Mouse (Mus musculus): ENCODE results near the gene Cenpa. TPM values are rescaled to one million over a fixed set of nuclear protein-coding genes. Genes with fewer than 3 reads are reported as not detected.

The Cenpa gene
- polyA plus RNA-seq, 1 experiment from 2014 or later, result 22.6 TPM

DNA sequence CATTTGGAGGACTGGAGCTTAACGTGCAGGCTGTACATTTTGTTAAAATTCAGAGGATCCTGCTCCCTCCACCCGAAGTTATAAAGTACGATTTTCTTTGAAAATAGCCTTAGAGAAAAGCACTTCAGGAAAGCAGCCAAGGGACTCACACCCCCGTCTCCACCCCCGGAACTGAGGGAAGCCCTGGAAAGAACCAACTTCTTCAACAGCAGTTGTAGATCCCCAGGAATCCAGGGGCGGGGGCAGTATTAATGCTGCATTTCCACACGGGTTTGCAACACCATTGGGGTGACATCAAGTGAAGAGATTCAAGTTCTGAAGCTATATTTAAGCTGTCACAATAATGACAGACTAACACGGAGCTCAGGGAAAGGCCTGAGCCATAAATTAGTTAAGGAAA lies 43.9 kb downstream of the Cenpa start:
- H3K27me3 ChIP-seq (ENCODE audit: control insufficient read depth, insufficient read depth, low read depth, low read length), result no peaks in the 10 kb centered on the region
- 23% methylated on average over 8 of the region's 8 CpGs for WGBS
- no peaks in the 10 kb centered on the region for H3K36me3 ChIP-seq (ENCODE audit: control insufficient read depth, insufficient read depth, low read length)
- H3K9ac ChIP-seq (ENCODE audit: low read depth, low read length), result peak overlapping the region; percentile 97; the same call in 1 of the 2 replicates
- H3K4me1 ChIP-seq (ENCODE audit: control insufficient read depth, insufficient read depth, low read length), result peaks cover 22% of the 10 kb centered on the region
- H3K9me3 ChIP-seq (replicated peaks; ENCODE audit: control insufficient read depth, low read length, poor library complexity, severe bottlenecking), result no peaks in the 10 kb centered on the region
- peak overlapping the region; percentile 84 for H3K4me3 ChIP-seq (ENCODE audit: low read depth, low read length)
- no peak for ATAC-seq
- peak overlapping the region; percentile 98 for H3K27ac ChIP-seq (ENCODE audit: low read length)
- H3K4me2 ChIP-seq (ENCODE audit: low read length), result peak overlapping the region; percentile 81

DNA sequence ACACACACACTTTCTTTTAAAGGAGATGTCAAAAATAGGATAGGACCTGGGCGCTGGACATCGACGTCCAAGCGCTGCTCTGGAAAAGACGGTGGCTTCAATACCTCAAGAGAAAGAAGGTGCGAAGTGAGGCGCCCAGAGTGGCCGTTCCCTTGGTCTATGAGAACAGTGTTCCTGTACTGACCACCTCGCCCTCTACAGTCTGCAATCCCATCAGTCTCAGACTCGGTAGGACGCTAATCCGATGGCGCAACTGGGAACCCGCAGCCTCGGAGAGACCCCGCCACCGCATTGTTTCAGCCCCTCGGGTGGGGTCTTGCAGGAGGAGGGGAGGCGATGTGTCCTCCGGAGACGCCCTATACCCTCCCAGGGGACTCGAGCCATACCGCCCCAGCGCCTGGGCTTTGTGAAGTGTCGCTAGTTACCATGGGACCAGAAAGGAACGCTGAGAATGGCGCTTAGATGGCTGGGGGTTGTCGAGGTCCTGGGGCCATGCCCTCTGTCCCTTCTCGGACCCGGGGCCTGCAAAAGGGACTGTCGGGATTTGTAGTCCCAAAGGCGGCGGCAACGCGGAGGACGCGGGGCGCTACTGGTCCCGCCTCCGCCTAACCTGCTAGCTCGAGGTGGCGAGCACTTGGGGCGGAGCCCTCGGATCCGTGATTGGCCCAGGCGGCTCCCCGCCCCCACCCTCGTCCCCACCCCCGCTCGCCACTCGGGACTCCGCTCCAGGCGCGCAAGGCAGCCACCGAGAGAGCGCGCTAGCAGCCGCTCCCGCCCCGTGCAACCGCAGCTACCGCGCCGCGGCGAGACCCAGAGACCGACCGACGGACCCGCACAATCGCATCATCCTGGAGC lies 44.8 kb downstream of the Cenpa start, which contains the start of gene Dpysl5:
Dpysl5 (plus strand) TSS at position 418 of the 855 bp plus-strand sequence.
- under 1% methylated on average over 71 of the region's 71 CpGs for WGBS
- ATAC-seq, result peak; percentile 91
- H3K4me1 ChIP-seq (ENCODE audit: control insufficient read depth, insufficient read depth, low read length), result peaks cover 25% of the 10 kb centered on the region
- H3K36me3 ChIP-seq (ENCODE audit: control insufficient read depth, insufficient read depth, low read length), result no peaks in the 10 kb centered on the region
- H3K27ac ChIP-seq (ENCODE audit: low read length), result peak within 1 kb of the TSS; percentile 98
- H3K4me2 ChIP-seq (ENCODE audit: low read length), result peak within 1 kb of the TSS; percentile 81
- no peaks in the 10 kb centered on the region for H3K9me3 ChIP-seq (replicated peaks; ENCODE audit: control insufficient read depth, low read length, poor library complexity, severe bottlenecking)
- H3K9ac ChIP-seq (ENCODE audit: low read depth, low read length), result peak within 1 kb of the TSS; percentile 97
- H3K27me3 ChIP-seq (ENCODE audit: control insufficient read depth, insufficient read depth, low read depth, low read length), result no peaks in the 10 kb centered on the region
- H3K4me3 ChIP-seq (ENCODE audit: low read depth, low read length), result peak within 1 kb of the TSS; percentile 84

DNA sequence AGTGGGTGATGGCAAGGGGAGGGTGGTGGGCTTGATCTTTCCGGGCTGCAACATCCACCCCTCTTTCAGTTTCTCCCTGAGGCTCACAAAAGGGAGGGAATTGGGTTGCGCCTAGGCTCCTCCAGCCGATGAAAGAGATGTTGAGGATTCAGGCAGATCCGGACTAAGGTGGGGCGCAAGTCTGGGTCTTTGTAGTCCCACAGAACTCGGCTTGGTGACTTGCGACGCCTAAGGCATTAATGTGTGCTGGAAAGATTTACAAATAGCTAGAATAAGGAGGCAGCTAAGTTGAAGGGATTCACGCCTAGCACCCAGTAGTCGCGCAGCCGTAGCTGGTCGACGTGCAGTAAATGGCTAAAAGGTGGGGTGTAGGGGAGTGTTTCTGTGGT lies 45.4 kb downstream of the Cenpa start:
- peak overlapping the region; percentile 97 for H3K9ac ChIP-seq (ENCODE audit: low read depth, low read length)
- H3K4me2 ChIP-seq (ENCODE audit: low read length), result peak overlapping the region; percentile 81
- H3K27me3 ChIP-seq (ENCODE audit: control insufficient read depth, insufficient read depth, low read depth, low read length), result no peaks in the 10 kb centered on the region
- H3K36me3 ChIP-seq (ENCODE audit: control insufficient read depth, insufficient read depth, low read length), result no peaks in the 10 kb centered on the region
- H3K9me3 ChIP-seq (replicated peaks; ENCODE audit: control insufficient read depth, low read length, poor library complexity, severe bottlenecking), result no peaks in the 10 kb centered on the region
- ATAC-seq, result peak; percentile 43; the same call in 1 of the 2 replicates
- H3K4me1 ChIP-seq (ENCODE audit: control insufficient read depth, insufficient read depth, low read length), result peaks cover 27% of the 10 kb centered on the region
- WGBS, result 0% methylated on average over 14 of the region's 14 CpGs
- peak overlapping the region; percentile 84 for H3K4me3 ChIP-seq (ENCODE audit: low read depth, low read length)
- H3K27ac ChIP-seq (ENCODE audit: low read length), result peak overlapping the region; percentile 98

DNA sequence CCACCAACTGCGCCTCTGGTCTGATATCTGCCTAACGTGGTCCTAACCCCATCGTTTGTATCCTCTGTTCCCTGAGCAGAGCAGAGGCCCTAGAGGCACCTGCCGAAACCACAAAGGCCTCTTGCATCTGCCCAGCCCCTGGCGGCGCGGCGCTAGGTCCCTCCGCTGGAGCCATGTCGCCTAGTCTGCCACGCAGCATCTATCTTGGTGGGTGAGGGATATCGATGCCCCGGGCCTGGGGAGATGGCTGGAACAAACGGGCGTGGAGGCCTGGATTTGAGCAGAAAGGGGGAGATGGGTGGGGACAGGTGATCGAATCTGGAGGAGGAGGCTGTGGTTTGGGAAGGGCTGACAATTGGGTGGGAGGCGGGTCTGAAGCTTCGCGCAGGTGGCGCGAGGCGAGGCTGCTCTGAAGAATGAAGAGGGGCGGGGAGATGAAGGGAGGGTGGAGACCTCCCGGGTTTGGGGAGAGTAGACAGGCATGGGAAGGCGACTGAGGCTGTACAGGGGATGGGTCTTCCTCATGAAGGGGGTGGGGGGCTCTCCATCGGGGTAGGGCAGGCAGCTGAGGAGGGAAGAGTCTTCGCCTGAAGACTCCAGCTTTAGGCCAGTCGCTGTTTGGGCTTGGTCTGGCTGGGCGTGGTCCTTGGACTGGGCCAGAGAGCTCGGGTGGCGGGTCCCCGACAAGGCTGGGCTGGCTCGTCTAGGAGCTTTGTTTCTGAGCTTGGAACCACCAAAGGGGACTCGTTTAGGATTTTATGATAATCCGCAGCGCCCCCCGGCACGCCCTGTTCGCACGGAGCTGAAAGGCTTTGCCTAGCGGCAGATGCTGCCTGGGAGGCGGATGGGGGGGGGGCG lies 46.1 kb downstream of the Cenpa start:
- ATAC-seq, result peak; percentile 72
- no peaks in the 10 kb centered on the region for H3K27me3 ChIP-seq (ENCODE audit: control insufficient read depth, insufficient read depth, low read depth, low read length)
- H3K36me3 ChIP-seq (ENCODE audit: control insufficient read depth, insufficient read depth, low read length), result no peaks in the 10 kb centered on the region
- peak overlapping the region; percentile 84 for H3K4me3 ChIP-seq (ENCODE audit: low read depth, low read length)
- under 1% methylated on average over 41 of the region's 43 CpGs for WGBS
- peaks cover 32% of the 10 kb centered on the region for H3K4me1 ChIP-seq (ENCODE audit: control insufficient read depth, insufficient read depth, low read length)
- H3K9me3 ChIP-seq (replicated peaks; ENCODE audit: control insufficient read depth, low read length, poor library complexity, severe bottlenecking), result no peaks in the 10 kb centered on the region
- H3K27ac ChIP-seq (ENCODE audit: low read length), result peak overlapping the region; percentile 98
- H3K4me2 ChIP-seq (ENCODE audit: low read length), result peak overlapping the region; percentile 81
- H3K9ac ChIP-seq (ENCODE audit: low read depth, low read length), result peak overlapping the region; percentile 97

DNA sequence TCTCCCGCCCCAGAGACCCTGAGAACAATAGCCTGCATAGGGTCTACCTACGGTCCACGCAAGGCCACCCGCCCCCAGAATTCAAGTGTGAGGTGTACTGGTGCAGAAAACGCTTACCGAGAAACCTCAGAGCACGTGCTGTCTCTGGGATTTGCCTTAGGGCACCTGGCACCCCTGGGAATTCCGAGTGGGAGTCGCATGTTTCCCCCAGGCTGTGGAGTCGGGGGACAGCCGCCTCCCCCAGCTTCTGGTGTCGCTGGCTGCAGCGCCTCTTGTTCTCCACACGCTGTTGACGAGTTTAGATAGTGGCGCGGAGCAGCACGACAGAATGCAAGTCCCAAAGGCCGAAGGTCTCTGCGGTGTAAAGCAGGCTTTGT lies 46.7 kb downstream of the Cenpa start:
- WGBS, result under 1% methylated on average over 20 of the region's 20 CpGs
- no peaks in the 10 kb centered on the region for H3K36me3 ChIP-seq (ENCODE audit: control insufficient read depth, insufficient read depth, low read length)
- H3K9me3 ChIP-seq (replicated peaks; ENCODE audit: control insufficient read depth, low read length, poor library complexity, severe bottlenecking), result no peaks in the 10 kb centered on the region
- ATAC-seq, result peak; percentile 19; the same call in 1 of the 2 replicates
- H3K27me3 ChIP-seq (ENCODE audit: control insufficient read depth, insufficient read depth, low read depth, low read length), result no peaks in the 10 kb centered on the region
- H3K4me1 ChIP-seq (ENCODE audit: control insufficient read depth, insufficient read depth, low read length), result peaks cover 39% of the 10 kb centered on the region
- peak overlapping the region; percentile 97 for H3K9ac ChIP-seq (ENCODE audit: low read depth, low read length)
- H3K27ac ChIP-seq (ENCODE audit: low read length), result peak overlapping the region; percentile 98
- peak overlapping the region; percentile 81 for H3K4me2 ChIP-seq (ENCODE audit: low read length)
- peak overlapping the region; percentile 84 for H3K4me3 ChIP-seq (ENCODE audit: low read depth, low read length)

DNA sequence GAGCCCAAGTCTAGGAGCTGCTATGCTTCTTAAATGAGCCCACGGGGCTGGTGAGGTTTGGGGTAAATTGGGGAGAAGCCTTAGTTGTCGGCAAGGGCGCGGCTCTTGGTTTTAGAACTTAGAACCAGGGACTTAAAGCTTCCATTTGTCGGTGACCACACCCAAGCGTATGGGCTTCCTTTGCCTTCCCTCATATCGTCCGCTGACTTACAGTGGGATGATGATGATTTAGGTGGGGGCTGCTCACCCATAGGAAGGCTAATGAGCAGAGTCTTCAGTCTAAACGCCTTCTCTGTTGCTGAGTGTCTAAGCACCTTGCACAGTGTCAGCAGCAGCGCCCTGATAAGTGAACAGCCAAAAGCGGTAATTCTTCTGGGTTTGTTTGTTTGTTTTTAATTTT lies 47.1 kb downstream of the Cenpa start:
- Histone ChIP-seq H3K27ac (ENCODE audit: low read length) (peak overlapping the region; percentile 98), H3K9ac (ENCODE audit: low read depth, low read length) (peak overlapping the region; percentile 97), H3K4me3 (ENCODE audit: low read depth, low read length) (peak overlapping the region; percentile 84), H3K27me3 (ENCODE audit: control insufficient read depth, insufficient read depth, low read depth, low read length) (no peaks in the 10 kb centered on the region), H3K4me1 (ENCODE audit: control insufficient read depth, insufficient read depth, low read length) (peaks cover 43% of the 10 kb centered on the region), H3K9me3 (replicated peaks; ENCODE audit: control insufficient read depth, low read length, poor library complexity, severe bottlenecking) (no peaks in the 10 kb centered on the region), H3K36me3 (ENCODE audit: control insufficient read depth, insufficient read depth, low read length) (no peaks in the 10 kb centered on the region), H3K4me2 (ENCODE audit: low read length) (peak overlapping the region; percentile 81)
- 7% methylated on average over 11 of the region's 11 CpGs for WGBS
- no peak for ATAC-seq

DNA sequence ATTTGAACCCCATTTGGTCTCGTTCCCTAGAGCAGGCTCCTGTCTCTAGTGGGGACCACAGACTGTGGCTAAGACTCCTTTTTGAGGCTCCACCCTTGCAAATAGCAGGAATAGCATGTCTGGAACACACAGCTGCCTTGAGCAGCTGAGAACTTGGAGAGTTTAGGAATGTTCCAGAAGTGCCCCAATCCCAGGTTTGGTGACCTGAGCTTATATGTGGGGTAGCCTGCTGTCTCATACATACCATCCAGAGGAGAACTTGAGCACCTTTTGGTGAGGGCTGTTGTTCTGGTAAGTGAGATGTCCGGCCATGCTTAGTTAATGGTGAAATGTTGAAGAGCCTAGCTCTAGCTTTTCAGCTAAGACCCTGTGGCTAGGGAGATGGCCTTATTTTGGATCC lies 49.7 kb downstream of the Cenpa start:
- Histone ChIP-seq H3K36me3 (ENCODE audit: control insufficient read depth, insufficient read depth, low read length) (peaks cover 2% of the 10 kb centered on the region; the same call in 1 of the 2 replicates), H3K4me3 (ENCODE audit: low read depth, low read length) (no peak overlapping the region), H3K9me3 (replicated peaks; ENCODE audit: control insufficient read depth, low read length, poor library complexity, severe bottlenecking) (no peaks in the 10 kb centered on the region), H3K9ac (ENCODE audit: low read depth, low read length) (no peak overlapping the region), H3K4me2 (ENCODE audit: low read length) (no peak overlapping the region), H3K27ac (ENCODE audit: low read length) (no peak overlapping the region), H3K4me1 (ENCODE audit: control insufficient read depth, insufficient read depth, low read length) (peaks cover 34% of the 10 kb centered on the region), H3K27me3 (ENCODE audit: control insufficient read depth, insufficient read depth, low read depth, low read length) (no peaks in the 10 kb centered on the region)
- WGBS, result 94% methylated on average over 2 of the region's 2 CpGs
- ATAC-seq, result no peak

DNA sequence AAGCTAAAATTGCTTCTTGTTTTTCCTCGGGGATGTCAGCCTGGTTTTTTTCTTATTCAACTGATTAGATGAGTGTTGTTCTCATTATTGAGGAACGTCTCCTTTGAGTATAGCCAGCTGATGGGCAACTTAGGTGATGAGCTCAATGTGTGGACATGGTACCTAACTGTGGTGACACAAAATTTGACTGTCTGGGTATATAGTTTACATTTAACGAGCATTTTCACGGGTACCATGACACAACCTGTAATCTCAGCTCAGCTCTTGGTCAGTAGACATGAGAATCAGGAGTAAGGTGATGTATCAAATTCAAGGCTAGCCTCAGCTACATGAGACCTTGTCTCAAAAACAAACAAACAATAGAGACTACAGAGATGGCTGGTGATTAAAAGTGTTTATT lies 50.9 kb downstream of the Cenpa start:
- H3K9ac ChIP-seq (ENCODE audit: low read depth, low read length), result no peak overlapping the region
- H3K4me1 ChIP-seq (ENCODE audit: control insufficient read depth, insufficient read depth, low read length), result peaks cover 34% of the 10 kb centered on the region
- H3K27ac ChIP-seq (ENCODE audit: low read length), result no peak overlapping the region
- peaks cover 2% of the 10 kb centered on the region; the same call in 1 of the 2 replicates for H3K36me3 ChIP-seq (ENCODE audit: control insufficient read depth, insufficient read depth, low read length)
- H3K4me3 ChIP-seq (ENCODE audit: low read depth, low read length), result no peak overlapping the region
- ATAC-seq, result no peak
- H3K27me3 ChIP-seq (ENCODE audit: control insufficient read depth, insufficient read depth, low read depth, low read length), result no peaks in the 10 kb centered on the region
- 85% methylated on average over 4 of the region's 4 CpGs for WGBS
- no peak overlapping the region for H3K4me2 ChIP-seq (ENCODE audit: low read length)
- H3K9me3 ChIP-seq (replicated peaks; ENCODE audit: control insufficient read depth, low read length, poor library complexity, severe bottlenecking), result no peaks in the 10 kb centered on the region
